Mouse (Mus musculus) megakaryocyte, embryonic 14.5 days (primary cell): ENCODE measurements around the gene 4930564D02Rik.

ENCODE experiments used
- FLI1 ChIP-seq: IDR thresholded peaks from 2 replicates; pipeline ENCODE4 v1.6.1; 2012; ENCODE audit warnings: low read length, inconsistent platforms, mixed read lengths
- GATA1 ChIP-seq: IDR thresholded peaks from 3 replicates; pipeline ENCODE4 v1.6.1; 2012; ENCODE audit warnings: mixed read lengths, low read length, inconsistent platforms, borderline replicate concordance

DNA sequence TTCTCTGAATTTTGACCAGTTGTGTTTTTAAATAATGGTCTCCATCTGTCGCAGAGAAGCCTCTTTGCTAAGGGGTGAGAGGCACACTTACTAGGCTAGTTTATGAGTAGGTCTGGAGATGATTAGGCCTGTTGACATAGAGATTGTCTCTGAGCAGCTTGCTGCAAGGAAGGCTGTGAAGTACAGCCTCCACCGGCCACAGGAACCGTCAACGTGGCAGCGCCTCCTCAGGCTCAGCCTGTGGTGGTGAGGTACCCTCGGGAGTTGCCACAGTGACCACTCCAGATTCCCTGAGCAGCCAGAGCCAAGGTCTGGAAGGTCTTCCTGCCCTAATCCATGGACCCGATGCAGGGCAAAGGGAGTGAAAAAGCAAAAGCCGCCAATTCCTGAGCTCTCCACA, 3.9 kb downstream of the 4930564D02Rik start:
- no peak for TF ChIP-seq GATA1
- TF ChIP-seq FLI1, result no peak
